Mouse (Mus musculus) T-helper 17 cell (primary cell): ENCODE data around the gene Tbc1d10b.

Source experiments
- in situ Hi-C, 2 experiments: fragments of 300-600 bp; cut with MboI, MseI; formaldehyde crosslinking; loops; 1 replicate in 1 of 2; 2 replicates in 1 of 2; pipeline ENCODE4 v1.15.1; 2025; ENCODE audit warnings: high pct_unique_total_duplicates in 2 of 2

The Tbc1d10b gene

DNA sequence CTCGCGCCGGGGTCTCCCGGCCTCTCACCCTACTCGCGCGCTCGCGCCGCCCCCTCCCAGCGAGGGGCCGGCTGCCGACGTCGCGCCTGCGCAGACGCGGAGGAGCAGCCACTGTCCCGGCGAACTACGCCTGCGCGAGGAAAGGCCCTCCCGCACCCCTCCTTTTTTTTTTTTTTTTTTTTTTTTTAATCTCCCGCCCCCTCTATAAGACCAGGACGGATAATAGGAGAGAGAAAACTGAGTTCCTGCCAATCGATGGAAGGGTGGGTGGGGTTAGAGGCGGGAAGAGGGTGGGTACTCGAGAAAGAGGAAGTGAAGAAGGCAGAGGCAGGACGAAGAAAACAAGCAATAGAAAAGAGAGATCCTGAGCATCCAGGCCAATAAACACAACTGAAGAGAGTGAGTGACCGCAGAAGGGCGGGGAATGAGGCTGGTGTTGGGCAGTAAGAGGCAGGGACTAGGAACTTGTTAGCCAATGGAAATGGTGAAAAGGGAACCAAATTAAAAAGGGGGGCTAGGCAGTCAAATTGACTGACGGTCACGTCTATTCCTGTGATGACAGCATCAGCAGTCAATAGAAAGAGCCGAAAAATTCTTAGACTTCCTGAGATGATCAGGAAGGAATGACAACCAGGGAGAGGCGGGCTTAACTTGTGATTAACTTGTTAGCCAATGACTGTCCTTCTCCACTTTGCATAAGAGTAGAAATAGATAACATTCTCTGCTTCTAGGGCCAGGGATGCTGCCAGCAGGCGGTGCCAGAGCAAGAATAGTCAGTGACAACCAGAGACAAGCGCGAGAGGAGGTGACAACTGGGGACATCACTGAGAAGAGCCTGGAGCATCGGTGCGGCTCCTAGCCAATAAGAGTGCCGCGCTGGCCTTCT, 528 bp upstream of the Tbc1d10b start, which contains the start of gene Mylpf:
Gene Mylpf (plus strand): TSS at position 338 of the 886 bp plus-strand sequence.
- in situ Hi-C loops = no loop called here

DNA sequence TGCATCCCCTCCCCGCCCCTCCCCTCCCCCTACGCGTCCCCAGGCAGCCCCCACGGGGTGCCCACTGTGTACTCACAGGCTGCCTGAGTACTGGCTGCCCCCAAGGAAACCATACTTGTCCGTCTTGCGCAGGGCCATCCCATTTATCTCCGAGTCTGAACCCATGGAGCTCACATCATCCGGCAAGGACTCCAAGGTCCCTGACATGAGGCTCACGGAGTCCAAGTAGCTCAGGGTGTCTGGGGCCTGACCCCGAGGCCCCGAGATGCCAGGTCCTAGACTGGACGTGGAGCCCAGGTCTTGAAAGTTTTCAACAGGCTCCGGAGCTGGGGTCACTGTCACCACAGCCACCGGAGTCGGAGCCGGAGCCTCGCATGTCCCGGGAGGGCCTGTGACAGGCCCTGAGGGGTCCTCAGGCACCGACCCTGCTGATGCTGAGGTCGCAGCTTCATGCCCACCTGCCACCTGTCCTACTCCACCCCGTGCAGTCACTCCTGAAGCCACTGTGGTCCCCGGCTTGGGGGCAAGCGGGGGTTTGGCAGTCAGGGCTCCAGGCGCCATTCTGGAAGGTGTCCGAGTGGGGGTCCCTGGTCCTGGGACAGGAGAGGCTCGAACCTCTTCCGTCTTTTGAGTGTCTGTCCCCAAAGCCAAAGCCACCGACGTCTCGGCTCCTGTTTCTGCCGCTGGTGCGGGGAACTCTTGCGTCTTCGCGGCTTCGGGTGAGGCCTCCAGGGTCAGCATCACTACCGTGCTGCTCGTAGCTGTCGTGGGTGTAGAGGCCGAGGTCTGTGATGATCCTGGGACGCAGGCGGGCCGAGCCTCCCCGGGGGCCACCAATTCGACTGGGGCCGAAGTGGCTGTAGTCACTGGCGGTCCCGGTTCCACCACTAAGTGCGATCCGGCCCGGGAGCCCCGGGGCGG, 634 bp downstream of the Tbc1d10b start:
- in situ Hi-C loops = no loop called here

- in situ Hi-C loops = no loop called here
Observed at GRCm38 (mm10) chr7:127206606-127207005, 1.7 kb downstream of the Tbc1d10b start.

DNA sequence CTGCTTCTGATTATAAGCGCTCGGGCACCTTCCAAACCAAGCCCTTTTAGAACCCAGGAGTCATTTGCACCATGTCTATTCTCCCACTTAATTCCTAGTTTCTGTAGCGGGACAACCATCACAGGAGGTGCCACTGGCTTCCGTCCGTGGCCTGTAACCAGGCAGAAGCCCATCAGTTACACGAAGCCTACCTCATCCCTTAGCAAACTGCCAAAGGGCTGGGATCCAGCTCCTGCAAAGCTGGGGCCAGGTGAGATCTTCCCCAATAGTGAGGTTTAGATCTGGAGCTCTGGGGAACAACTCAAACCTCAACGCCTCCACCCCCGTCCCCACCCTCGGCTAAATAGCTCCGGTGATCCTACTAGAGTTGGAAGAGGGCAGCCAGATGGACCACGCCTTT, 11.8 kb downstream of the Tbc1d10b start:
- in situ Hi-C loops = loop anchor here in 1 of 2 experiments (5.0 to 10.0 kb wide), 2 partner anchors 174 to 722 kb away; partner anchors contain the start of genes Gm42742, Prrt2 and Sh2b1

DNA sequence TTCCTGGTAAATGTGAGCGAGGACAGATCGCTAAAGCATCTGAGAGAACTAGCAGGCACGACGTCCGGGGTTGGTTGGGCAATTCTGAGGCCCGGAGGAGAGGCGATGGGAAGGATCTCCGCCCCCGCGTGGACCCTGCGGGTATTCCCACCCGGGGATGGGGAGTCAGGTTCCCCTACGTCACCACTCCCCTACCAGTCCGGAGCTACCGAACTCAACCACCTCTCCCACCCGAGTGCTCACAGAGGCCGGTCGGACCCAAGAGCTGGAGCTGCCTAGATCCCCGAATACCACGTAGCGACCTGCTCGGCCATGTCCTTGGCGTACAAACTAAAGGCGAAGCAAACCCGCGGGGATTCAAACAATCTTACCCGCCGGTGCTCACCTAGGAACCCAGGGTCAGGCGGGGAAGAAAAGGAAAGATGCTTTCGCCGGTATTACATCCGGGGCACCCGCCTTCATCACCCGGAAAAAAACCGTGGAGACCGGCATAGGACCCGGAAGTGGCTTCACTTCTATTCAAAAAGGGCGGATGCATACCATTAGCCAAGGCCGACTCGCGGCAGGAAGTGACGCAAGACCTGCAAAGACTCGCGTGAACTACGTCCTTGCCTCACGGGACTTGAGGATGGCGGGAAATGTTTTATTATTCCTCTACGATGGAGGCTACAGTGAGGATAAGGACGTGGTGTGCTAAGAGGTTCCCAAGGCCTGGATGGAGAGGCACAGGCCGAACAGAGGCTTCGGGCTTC, 12.5 kb downstream of the Tbc1d10b start, which contains the start of gene Cd2bp2:
Gene Cd2bp2 (minus strand): TSS at position 507 of the 752 bp plus-strand sequence.
- in situ Hi-C loops = loop anchor here in 1 of 2 experiments (5.0 to 10.0 kb wide), 2 partner anchors 173 to 721 kb away; partner anchors contain the start of genes Gm42742, Prrt2 and Sh2b1

- in situ Hi-C loops = loop anchor here in 1 of 2 experiments (5.0 to 10.0 kb wide), 3 partner anchors 57 to 720 kb away; partner anchors contain the start of genes Gm42742, Prrt2, Sh2b1 and Spn
Observed at GRCm38 (mm10) chr7:127194633-127195029, 13.6 kb downstream of the Tbc1d10b start.

- in situ Hi-C loops = loop anchor here in 1 of 2 experiments (5.0 to 10.0 kb wide), 2 partner anchors 57 to 719 kb away; partner anchors contain the start of genes Sh2b1 and Spn
Observed at GRCm38 (mm10) chr7:127194011-127194632, 14.1 kb downstream of the Tbc1d10b start.

DNA sequence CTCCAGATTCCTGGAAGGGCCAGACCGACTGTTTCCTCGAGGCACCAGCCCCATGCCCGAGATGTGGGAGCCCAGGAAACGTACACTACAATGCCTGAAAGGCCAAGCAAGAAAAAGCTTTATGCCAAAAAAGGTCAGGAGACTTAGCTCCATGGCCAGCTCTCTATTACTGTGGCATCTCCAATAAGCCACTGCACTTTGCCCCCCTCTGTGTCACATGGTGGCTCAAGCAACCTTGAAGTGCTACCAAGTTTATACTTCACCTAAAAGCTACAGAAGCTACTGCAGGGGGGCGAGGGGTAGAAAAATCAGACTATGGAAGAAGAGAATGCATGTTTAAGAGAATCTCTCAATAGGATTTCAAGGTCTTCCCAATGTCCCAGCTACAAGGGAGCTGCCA, 15.3 kb downstream of the Tbc1d10b start:
- in situ Hi-C loops = loop anchor here in 1 of 2 experiments (5.0 to 10.0 kb wide), 2 partner anchors 56 to 718 kb away; partner anchors contain the start of genes Sh2b1 and Spn

GRCm38 (mm10) chr7:127190672-127191071, 17.6 kb downstream of the Tbc1d10b start:
- in situ Hi-C loops = loop anchor here in 1 of 2 experiments (5.0 to 10.0 kb wide), 2 partner anchors 53 to 716 kb away; partner anchors contain the start of genes Sh2b1 and Spn

DNA sequence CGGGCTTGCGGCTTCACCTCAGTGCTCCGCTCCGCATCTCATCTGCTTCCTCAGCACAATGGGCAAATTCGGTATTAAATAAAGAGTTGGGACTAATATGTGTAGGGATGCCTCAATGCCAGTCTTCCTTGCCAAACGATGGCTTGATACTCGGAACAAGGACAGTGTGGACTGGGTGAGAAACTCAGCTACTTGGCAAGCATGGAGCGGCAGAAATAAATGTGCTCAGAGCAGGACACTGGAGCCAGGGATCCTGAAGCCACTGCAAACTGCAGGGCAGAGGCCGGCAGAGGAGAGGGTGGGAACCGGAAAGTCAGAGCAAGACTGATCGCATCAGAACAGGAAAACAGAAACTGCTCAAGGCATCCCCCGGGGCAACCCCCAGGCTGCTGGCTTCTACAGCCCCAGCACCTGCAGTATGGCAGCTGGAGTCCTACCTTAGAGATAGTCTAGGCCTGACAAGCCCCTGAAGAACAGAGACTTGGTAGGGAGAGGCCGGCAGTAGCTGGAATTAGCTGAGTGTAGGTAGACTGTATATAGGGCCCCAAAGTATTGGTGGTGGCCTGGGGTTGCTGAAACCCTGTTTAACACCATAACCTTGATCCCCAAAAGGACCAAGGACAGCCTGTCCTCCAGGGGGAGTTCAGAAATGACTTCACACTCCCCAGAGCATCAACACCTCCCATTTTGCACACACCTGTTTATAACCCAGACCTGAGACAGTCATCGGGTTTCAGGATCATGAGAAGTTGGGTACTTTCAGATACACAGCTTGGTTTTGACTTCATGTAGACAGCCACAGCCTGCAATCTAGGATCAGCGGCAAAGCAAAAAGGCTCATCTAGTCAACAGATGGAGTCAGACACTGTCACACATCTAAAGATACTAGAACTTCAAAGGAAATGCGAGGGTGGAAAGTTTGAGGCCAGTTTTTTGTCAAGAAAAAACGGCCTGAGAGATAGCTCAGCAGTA, 19.7 kb downstream of the Tbc1d10b start:
- in situ Hi-C loops = loop anchor here in 1 of 2 experiments (10.0 kb wide), 1 partner anchor 54 kb away; the partner anchor contains the start of gene Spn

GRCm38 (mm10) chr7:127187351-127187750, 20.9 kb downstream of the Tbc1d10b start:
- in situ Hi-C loops = loop anchor here in 1 of 2 experiments (10.0 kb wide), 1 partner anchor 53 kb away; the partner anchor contains the start of gene Spn

DNA sequence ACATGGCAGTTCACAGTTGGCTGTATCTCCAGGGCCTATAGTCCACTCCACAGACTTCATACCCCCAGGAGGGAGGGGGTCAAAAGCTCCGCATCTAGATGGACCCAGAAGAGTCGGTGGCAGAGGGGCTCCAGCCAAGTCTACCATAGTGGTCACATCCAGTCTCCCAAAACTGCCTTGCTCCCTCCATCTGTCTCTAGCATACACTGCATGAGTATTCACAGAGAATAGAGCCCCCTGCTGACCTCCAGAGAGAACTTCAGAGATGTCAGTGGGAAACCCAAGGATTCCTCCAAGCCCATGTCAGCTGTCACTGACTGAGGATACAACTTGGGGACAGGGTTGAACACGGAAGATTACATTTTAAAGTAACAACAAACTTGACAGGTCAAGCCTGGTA, 22.7 kb downstream of the Tbc1d10b start:
- in situ Hi-C loops = loop anchor here in 1 of 2 experiments (10.0 kb wide), 1 partner anchor 51 kb away; the partner anchor contains the start of gene Spn

DNA sequence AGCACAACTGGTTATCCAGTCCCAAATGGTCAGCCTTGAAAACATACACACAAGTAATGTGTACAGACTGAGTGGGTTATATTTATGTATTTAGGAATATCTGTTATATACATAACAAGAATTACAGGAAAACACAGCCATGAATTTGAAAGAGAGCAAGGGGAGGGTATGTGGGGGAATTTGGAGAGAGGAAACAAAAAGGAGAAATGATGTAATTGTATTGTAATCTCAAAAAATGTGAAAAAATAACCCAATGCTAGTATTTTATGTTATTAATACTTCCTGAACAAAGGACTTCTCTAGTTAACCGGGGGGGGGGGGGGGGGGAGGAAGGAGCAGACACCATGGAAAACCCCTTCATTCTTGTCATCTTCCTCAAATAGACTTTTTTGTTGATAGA, 23.5 kb downstream of the Tbc1d10b start:
- in situ Hi-C loops = loop anchor here in 1 of 2 experiments (10.0 kb wide), 1 partner anchor 50 kb away; the partner anchor contains the start of gene Spn

- in situ Hi-C loops = loop anchor here in 1 of 2 experiments (10.0 kb wide), 1 partner anchor 49 kb away; the partner anchor contains the start of gene Spn
Observed at GRCm38 (mm10) chr7:127183828-127184227, 24.4 kb downstream of the Tbc1d10b start.

- in situ Hi-C loops = loop anchor here in 1 of 2 experiments (10.0 kb wide), 1 partner anchor 49 kb away; the partner anchor contains the start of gene Spn
Observed at GRCm38 (mm10) chr7:127183345-127183744, 24.9 kb downstream of the Tbc1d10b start.

GRCm38 (mm10) chr7:127181724-127182123, 26.5 kb downstream of the Tbc1d10b start:
- in situ Hi-C loops = loop anchor here in 1 of 2 experiments (10.0 kb wide), 1 partner anchor 47 kb away; the partner anchor contains the start of gene Spn

DNA sequence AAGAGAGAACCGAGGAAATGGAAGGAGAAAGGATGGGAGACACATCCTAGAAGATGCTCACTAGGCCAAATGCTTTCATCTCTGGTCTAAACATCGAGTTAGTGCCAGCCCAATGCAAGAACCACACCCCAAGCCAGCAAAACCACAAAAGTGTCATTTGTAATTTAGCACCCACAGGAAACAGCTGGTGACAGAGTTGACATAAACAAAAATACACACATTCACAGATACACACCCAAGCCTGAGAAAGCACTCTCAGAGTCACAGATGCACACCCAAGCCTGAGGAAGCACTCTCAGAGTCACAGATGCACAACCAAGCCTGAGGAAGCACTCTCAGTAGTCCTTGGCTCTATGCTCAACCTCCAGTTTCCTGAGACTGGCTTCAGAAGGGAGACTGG, 27.5 kb downstream of the Tbc1d10b start:
- in situ Hi-C loops = loop anchor here in 1 of 2 experiments (10.0 kb wide), 1 partner anchor 46 kb away; the partner anchor contains the start of gene Spn

- in situ Hi-C loops = no loop called here
Observed at GRCm38 (mm10) chr7:127176937-127177336, 31.3 kb downstream of the Tbc1d10b start.
